Mouse (Mus musculus): ENCODE results near the gene Limch1. TPM values are rescaled to one million over a fixed set of nuclear protein-coding genes. Genes with fewer than 3 reads are reported as not detected.

The Limch1 gene
- polyA plus RNA-seq, 1 experiment from 2014 or later = 6.7 TPM

DNA sequence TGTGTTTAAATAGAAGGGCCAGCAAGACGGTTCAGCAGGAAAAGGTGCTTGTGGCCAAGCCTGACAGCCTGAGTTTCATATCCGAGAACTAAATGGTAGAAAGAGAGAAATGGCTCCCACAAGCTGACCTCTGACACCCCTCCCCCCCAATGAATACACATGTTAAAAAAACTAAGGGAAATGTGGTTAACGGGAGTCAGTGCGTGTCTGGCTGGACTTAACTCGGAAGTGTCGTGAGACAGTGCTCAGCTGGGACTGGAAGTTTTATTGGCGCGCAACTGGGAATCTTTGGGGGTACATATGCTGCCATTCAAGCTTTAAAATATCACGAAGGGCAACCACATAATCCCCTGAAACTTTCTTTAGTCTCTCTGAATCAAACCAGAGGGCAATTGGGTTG is 23.0 kb upstream of the Limch1 start:
- H3K27ac ChIP-seq (ENCODE audit: low read depth, low read length) = no peak overlapping the region
- H3K4me1 ChIP-seq (replicated peaks; ENCODE audit: control insufficient read depth, insufficient read depth, low read length) = no peaks in the 10 kb centered on the region
- H3K4me3 ChIP-seq (ENCODE audit: low read depth, low read length) = no peak overlapping the region
- H3K9me3 ChIP-seq (ENCODE audit: control insufficient read depth) = no peaks in the 10 kb centered on the region
- H3K9ac ChIP-seq (ENCODE audit: low read depth, low read length) = no peak overlapping the region
- no peaks in the 10 kb centered on the region for H3K36me3 ChIP-seq (ENCODE audit: control insufficient read depth, insufficient read depth)
- TF ChIP-seq CTCF (IDR thresholded peaks at IDR 0.05; ENCODE audit: low read depth) = no peak
- ATAC-seq = no peak
- H3K4me2 ChIP-seq (replicated peaks; ENCODE audit: low read depth) = no peak overlapping the region
- H3K27me3 ChIP-seq (replicated peaks; ENCODE audit: control insufficient read depth, insufficient read depth, low read length) = no peaks in the 10 kb centered on the region
- 80% methylated on average over 9 of the region's 9 CpGs for WGBS

- H3K27ac ChIP-seq (ENCODE audit: low read depth, low read length) = no peak overlapping the region
Measured at GRCm38 (mm10) chr5:66723037-66723436, 22.6 kb upstream of the Limch1 start.

GRCm38 (mm10) chr5:66723626-66724025 is 22.0 kb upstream of the Limch1 start:
- H3K9ac ChIP-seq (ENCODE audit: low read depth, low read length) = no peak overlapping the region
- H3K36me3 ChIP-seq (ENCODE audit: control insufficient read depth, insufficient read depth) = no peaks in the 10 kb centered on the region
- no peak for ATAC-seq
- WGBS = 42% methylated on average over 3 of the region's 3 CpGs
- H3K27me3 ChIP-seq (replicated peaks; ENCODE audit: control insufficient read depth, insufficient read depth, low read length) = no peaks in the 10 kb centered on the region
- no peaks in the 10 kb centered on the region for H3K4me1 ChIP-seq (replicated peaks; ENCODE audit: control insufficient read depth, insufficient read depth, low read length)
- no peak overlapping the region for H3K4me3 ChIP-seq (ENCODE audit: low read depth, low read length)
- TF ChIP-seq CTCF (IDR thresholded peaks at IDR 0.05; ENCODE audit: low read depth) = no peak
- no peaks in the 10 kb centered on the region for H3K9me3 ChIP-seq (ENCODE audit: control insufficient read depth)
- no peak overlapping the region for H3K27ac ChIP-seq (ENCODE audit: low read depth, low read length)
- no peak overlapping the region for H3K4me2 ChIP-seq (replicated peaks; ENCODE audit: low read depth)

More at GRCm38 (mm10) chr5:66723037-66723436, 22.6 kb upstream of the Limch1 start:
- Histone ChIP-seq H3K4me3 (ENCODE audit: low read depth, low read length) (no peak overlapping the region), H3K36me3 (ENCODE audit: control insufficient read depth, insufficient read depth) (no peaks in the 10 kb centered on the region), H3K27me3 (replicated peaks; ENCODE audit: control insufficient read depth, insufficient read depth, low read length) (no peaks in the 10 kb centered on the region), H3K9ac (ENCODE audit: low read depth, low read length) (no peak overlapping the region), H3K4me1 (replicated peaks; ENCODE audit: control insufficient read depth, insufficient read depth, low read length) (no peaks in the 10 kb centered on the region), H3K4me2 (replicated peaks; ENCODE audit: low read depth) (no peak overlapping the region), H3K9me3 (ENCODE audit: control insufficient read depth) (no peaks in the 10 kb centered on the region)
- ATAC-seq = no peak
- WGBS = 49% methylated on average over 4 of the region's 4 CpGs
- TF ChIP-seq CTCF (IDR thresholded peaks at IDR 0.05; ENCODE audit: low read depth) = no peak

- H3K4me2 ChIP-seq (replicated peaks; ENCODE audit: low read depth) = no peak overlapping the region
- no peak for TF ChIP-seq CTCF (IDR thresholded peaks at IDR 0.05; ENCODE audit: low read depth)
- H3K4me1 ChIP-seq (replicated peaks; ENCODE audit: control insufficient read depth, insufficient read depth, low read length) = no peaks in the 10 kb centered on the region
- 90% methylated on average over 4 of the region's 4 CpGs for WGBS
- no peaks in the 10 kb centered on the region for H3K27me3 ChIP-seq (replicated peaks; ENCODE audit: control insufficient read depth, insufficient read depth, low read length)
- no peak for ATAC-seq
- H3K9me3 ChIP-seq (ENCODE audit: control insufficient read depth) = no peaks in the 10 kb centered on the region
- H3K27ac ChIP-seq (ENCODE audit: low read depth, low read length) = no peak overlapping the region
- H3K9ac ChIP-seq (ENCODE audit: low read depth, low read length) = no peak overlapping the region
- no peak overlapping the region for H3K4me3 ChIP-seq (ENCODE audit: low read depth, low read length)
- no peaks in the 10 kb centered on the region for H3K36me3 ChIP-seq (ENCODE audit: control insufficient read depth, insufficient read depth)
Measured at GRCm38 (mm10) chr5:66729306-66729705, 16.3 kb upstream of the Limch1 start.

GRCm38 (mm10) chr5:66730621-66731301 is 14.9 kb upstream of the Limch1 start:
- Histone ChIP-seq H3K4me2 (replicated peaks; ENCODE audit: low read depth) (no peak overlapping the region), H3K36me3 (ENCODE audit: control insufficient read depth, insufficient read depth) (no peaks in the 10 kb centered on the region), H3K27me3 (replicated peaks; ENCODE audit: control insufficient read depth, insufficient read depth, low read length) (no peaks in the 10 kb centered on the region), H3K4me3 (ENCODE audit: low read depth, low read length) (no peak overlapping the region), H3K4me1 (replicated peaks; ENCODE audit: control insufficient read depth, insufficient read depth, low read length) (no peaks in the 10 kb centered on the region), H3K27ac (ENCODE audit: low read depth, low read length) (no peak overlapping the region), H3K9me3 (ENCODE audit: control insufficient read depth) (no peaks in the 10 kb centered on the region), H3K9ac (ENCODE audit: low read depth, low read length) (no peak overlapping the region)
- WGBS = 55% methylated on average over 11 of the region's 11 CpGs
- peak; percentile 45 for TF ChIP-seq CTCF (IDR thresholded peaks at IDR 0.05; ENCODE audit: low read depth)
- no peak for ATAC-seq

GRCm38 (mm10) chr5:66731302-66731697 is 14.3 kb upstream of the Limch1 start:
- Histone ChIP-seq H3K4me1 (replicated peaks; ENCODE audit: control insufficient read depth, insufficient read depth, low read length) (no peaks in the 10 kb centered on the region), H3K27me3 (replicated peaks; ENCODE audit: control insufficient read depth, insufficient read depth, low read length) (no peaks in the 10 kb centered on the region), H3K9me3 (ENCODE audit: control insufficient read depth) (no peaks in the 10 kb centered on the region), H3K9ac (ENCODE audit: low read depth, low read length) (no peak overlapping the region), H3K36me3 (ENCODE audit: control insufficient read depth, insufficient read depth) (no peaks in the 10 kb centered on the region), H3K4me3 (ENCODE audit: low read depth, low read length) (no peak overlapping the region), H3K4me2 (replicated peaks; ENCODE audit: low read depth) (no peak overlapping the region), H3K27ac (ENCODE audit: low read depth, low read length) (no peak overlapping the region)
- 75% methylated on average over 1 of the region's 1 CpGs for WGBS
- no peak for ATAC-seq
- no peak for TF ChIP-seq CTCF (IDR thresholded peaks at IDR 0.05; ENCODE audit: low read depth)

Data from intestine, postnatal 0 days (tissue).